Mouse (Mus musculus) megakaryocyte-erythroid progenitor cell, adult 5-6 weeks (primary cell): ENCODE measurements around the gene Myof. TPM values are rescaled to one million over a fixed set of nuclear protein-coding genes. Genes with fewer than 3 reads are reported as not detected.

Experiments used
- ATAC-seq: replicated peaks from 2 replicates; pipeline ENCODE4 v1.8.0; 2016; ENCODE audit warnings: mild to moderate bottlenecking, inconsistent platforms; ENCODE audit not compliant: severe bottlenecking, poor library complexity, low FRiP score, low TSS enrichment
- total RNA-seq, 2 experiments: library from RNA; stranded (forward) in 1 of 2; stranded (reverse) in 1 of 2; fragments of 200-1000, 215-1000 nt in 1 of 2; fragments of >200 nt in 1 of 2; fragmentation: Nextera tagmentation in 1 of 2; gene quantifications; 2 replicates each; pipeline ENCODE4 v1.2.3; 2014 to 2017

Myof gene
- total RNA-seq, 2 experiments from 2014 or later, result 0.23 TPM; not detected in 1

GRCm38 (mm10) chr19:38049686-38050085 is 6.3 kb upstream of the Myof start:
- no peak for ATAC-seq

DNA sequence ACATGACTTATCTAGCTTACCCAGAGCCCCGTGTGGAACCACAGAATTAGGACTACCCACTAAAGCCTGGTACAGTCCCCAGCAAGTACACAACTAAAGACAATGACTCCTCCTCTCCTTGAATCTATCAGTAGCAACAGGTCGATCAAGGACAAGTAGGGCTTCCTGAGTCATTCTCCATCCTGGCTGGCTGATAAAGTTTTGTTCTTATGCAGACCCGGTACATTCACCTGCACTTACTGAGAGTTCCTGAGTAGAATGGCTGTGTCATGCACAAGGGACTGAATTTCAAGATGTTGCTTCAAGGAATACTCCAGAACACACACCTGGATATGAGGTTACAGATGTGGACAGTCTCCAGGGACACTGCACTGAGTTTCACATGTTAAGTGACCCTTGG is 1.8 kb upstream of the Myof start:
- ATAC-seq, result no peak

DNA sequence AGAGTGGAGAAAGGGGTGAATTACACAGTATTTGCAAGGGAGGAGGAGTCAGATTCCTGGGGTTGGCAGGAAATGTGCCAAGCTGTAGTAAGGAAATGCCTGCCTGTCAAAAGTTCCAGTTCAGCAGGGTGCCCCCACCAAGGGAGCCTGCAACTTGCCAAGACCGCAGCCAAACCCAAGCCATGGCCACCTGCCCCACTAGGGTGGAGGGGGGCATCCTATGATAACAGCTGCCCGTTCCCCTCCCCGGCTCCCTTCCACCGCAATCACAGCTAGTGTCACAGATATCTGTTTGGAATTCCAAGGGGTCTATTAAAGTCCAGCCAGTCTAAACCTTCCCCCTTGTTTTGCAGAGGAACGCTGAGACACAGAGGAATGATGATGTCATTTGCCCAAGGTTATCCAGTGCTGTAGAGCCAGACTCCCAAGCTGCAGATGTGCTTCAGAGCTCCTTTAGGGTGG is 1.1 kb downstream of the Myof start:
- ATAC-seq, result no peak

- no peak for ATAC-seq
Measured at GRCm38 (mm10) chr19:38038267-38038666, 5.1 kb downstream of the Myof start.

GRCm38 (mm10) chr19:38035766-38036165 is 7.6 kb downstream of the Myof start:
- no peak for ATAC-seq

DNA sequence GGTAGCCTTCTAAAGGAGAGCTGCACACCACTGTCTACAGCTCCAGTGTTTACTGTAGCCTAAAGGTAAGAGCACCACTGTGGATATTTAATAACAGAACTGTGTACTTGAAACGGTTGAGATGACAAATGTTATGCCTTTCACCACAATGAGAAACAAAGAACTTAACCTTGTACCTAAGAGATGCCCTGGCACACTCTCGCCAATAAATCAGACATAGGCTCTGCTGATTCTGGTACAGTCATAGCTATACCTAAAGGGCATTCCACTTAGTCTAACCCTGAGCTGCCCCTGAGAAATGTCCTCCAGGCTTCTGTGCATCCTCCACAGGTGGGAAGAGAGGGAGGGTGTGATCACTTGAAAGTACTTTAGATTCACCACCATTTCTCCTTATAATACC is 8.7 kb downstream of the Myof start:
- no peak for ATAC-seq

DNA sequence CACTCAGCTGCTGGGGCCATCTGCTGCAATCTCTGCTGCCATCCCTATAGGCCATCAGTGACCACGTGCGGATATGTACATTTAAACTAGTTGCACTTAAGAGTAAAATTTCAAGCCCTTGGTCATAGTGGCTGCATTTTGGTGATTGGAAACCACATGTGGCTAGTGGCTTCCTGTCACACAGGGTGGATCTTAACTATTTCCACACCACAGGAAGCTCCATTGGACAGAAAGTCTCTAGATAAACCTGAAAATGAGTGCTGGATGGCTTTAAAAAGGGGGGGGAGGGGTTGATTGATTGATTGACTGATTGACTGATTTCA is 9.7 kb downstream of the Myof start:
- no peak for ATAC-seq

DNA sequence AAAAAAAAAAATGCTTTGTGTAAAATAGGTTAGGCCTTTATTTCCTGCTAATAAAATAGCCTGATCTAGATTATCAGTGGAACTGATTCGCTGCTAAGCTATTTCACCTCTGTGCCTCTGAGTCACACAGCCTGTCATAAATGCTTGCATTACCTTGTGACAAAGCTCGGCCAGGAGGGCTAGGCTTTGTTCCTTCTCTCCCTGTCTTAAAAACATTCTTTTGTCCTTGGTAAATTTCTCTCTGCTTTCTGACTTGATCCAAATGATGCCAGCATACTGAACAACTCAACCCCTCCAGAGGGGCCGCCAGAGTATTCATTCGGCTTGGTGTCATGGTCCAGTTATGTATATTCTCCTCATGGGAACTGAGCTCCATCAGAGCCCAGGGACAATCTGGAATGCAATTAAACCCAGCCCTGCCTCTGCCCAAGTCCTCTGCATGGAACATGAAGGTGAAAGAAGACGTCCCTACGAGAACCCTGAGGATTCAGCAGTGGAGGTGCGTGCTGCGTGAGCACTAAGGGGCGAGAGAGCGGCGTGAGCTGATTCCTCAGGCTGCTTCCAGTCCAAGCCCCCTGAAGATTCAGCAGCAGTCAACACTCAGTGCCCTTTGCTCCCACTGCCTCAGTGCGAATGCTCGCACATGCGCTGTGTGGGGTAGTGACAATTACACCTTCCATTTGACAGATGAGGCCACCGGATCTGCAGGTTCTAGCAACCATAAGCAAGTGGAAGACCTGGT is 10.2 kb downstream of the Myof start:
- no peak for ATAC-seq

DNA sequence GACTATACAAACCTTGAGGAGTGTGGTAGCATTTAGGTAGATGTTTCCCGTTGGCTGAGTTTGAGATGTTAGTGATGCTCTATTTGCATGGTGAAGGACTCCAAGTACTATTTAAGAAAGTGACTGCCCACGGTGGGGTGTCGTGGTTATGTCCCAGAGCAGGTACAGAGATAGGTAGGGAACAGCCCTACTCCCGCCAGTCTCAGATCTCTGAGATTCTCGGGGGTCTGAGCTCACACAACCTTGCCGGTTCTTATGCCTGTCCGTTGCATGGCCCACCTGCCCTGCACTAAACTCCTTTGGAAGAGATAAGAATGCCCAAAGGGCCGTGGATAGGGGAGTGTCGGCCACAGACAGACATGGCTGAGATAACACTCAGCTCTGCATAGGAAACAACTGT is 12.2 kb downstream of the Myof start:
- ATAC-seq, result peak; percentile 67

- peak; percentile 79 for ATAC-seq
Measured at GRCm38 (mm10) chr19:38030673-38031137, 12.7 kb downstream of the Myof start.

DNA sequence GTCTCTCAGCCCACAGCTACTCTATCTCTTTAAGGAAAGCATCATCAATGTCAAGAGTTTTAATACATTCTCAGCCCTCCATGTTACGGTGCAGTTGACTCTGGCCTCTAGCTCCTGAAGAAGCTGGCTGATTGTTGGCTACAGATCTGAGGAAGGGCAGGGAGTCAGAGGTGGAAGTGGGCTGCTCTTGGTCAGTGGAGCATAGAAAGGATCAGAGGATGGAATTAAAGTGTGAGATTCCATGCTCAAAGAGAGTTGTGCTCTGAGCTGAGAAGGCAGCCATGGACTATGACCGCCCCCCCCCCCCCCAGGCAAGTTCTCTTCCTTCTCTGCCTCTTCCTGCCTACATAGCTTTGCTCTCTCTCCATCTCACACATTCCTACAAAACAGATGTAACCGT is 13.5 kb downstream of the Myof start:
- ATAC-seq, result no peak

DNA sequence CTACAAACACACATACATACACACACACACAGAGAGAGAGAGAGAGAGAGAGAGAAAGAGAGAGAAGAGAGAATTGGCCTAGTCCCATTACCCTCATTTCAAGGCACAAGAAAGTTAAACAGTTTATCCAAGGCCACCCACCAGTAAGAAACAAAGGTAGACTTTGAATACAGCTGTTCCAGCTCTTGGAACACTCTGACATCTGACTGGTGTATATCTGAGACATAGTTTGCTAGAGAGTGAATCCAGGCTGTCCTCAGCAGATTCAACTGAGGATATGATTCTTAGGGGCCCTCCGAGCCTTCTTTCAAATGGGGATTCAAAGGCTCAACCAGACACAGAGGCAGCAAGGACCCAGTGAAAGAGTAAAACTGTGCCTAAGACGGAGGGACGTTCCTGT is 14.1 kb downstream of the Myof start:
- no peak for ATAC-seq

GRCm38 (mm10) chr19:38027881-38028521 is 15.4 kb downstream of the Myof start:
- ATAC-seq, result no peak

DNA sequence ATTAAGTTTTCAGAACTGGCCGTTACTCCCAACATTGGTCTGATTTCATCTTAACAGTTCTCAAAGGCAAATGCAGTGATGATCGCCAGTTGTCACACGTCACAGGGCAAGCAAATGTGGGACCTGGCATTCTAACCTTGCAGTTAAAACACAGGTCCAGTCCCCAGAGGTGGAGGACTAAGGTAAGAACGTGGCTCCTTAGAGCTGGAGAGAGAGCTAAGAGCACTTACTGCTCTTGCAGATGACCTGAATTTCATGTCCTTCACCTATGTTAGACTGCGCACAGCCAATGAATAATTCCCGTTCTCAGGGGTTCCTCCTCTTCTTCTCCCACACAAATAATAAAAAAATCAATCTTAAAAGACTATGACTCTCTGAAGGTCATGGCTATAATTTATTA is 16.0 kb downstream of the Myof start:
- no peak for ATAC-seq

DNA sequence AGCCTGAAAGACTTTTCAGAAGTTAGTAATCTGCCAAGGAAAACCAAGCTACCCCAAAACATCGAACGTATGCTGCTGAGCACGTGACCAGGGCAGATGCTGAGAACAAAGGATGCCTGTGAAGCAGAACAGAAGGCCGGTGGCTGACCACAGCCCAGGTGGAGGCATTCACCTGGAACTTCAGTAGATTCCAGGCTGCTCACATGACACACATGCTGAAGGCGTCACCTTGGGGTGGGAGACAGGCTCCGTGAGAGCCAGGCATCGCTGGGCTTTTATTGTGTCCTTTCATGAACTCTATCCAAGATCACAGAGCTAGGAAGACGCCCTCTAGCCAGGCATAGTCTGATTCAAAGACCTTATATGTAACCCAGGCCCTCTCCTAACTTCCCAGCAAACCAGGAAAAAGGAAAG is 17.2 kb downstream of the Myof start:
- no peak for ATAC-seq

- ATAC-seq, result no peak
Measured at GRCm38 (mm10) chr19:38025254-38026041, 17.9 kb downstream of the Myof start.

GRCm38 (mm10) chr19:38023603-38024002 is 19.8 kb downstream of the Myof start:
- ATAC-seq, result no peak

GRCm38 (mm10) chr19:38022710-38023109 is 20.7 kb downstream of the Myof start:
- no peak for ATAC-seq

DNA sequence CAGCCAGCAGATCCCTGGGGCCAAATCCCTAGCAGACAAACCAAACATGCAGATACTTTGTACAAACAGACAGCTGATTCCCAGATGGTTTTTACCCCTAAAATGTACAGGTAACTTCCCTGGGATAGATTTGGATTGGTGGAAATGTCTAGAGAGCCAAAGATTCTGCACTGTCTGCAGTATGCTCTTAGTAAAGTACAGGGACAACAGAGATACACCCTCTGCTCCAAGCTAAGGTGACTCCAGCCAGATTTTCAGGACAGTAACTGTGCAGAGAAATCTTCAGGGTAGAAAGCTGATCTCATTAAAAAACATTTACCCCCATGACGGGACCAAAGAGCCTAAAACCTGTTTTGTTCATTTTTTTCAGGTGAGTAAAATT is 27.5 kb downstream of the Myof start:
- ATAC-seq, result no peak

GRCm38 (mm10) chr19:38015180-38015872 is 28.1 kb downstream of the Myof start:
- peak; percentile 47; the same call in 1 of the 2 replicates for ATAC-seq
